Mouse (Mus musculus): ENCODE measurements around the gene Lipc. TPM values are rescaled to one million over a fixed set of nuclear protein-coding genes. Genes with fewer than 3 reads are reported as not detected.

Lipc gene
- polyA plus RNA-seq (2015; fragmentation: Nextera tagmentation; extraction: Ambion mirVana): 0.21 and 0.93 TPM in 2 replicates

DNA sequence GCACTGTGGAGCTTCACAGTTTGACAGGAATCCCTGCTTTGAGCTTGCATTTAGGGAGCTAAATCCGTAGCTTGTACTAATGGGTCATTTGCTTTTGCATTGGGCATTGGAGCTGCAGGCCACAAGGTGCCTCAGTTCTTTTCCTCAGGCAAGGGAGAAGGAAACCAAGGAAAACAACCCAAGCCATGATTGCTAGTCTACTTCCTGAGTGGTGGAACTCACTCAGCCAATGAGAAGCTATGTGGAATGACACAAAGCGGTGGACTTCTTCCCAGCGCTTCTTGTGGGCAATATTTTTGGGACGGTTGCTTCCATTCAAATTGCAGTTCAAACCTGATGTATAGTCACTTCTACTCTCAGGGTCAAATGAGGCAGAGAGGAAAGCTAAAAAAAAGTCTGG lies at the start of gene Lipc:
TSS of gene Lipc (minus strand) at position 101 of the 400 bp plus-strand sequence.
- ATAC-seq (ENCODE audit: extremely low read depth, insufficient number of reproducible peaks, low FRiP score, low TSS enrichment): no peak
- H3K4me3 ChIP-seq: no peak within 1 kb of the TSS
- H3K9ac ChIP-seq: no peak within 1 kb of the TSS
- peaks cover 17% of the 10 kb centered on the region for H3K4me1 ChIP-seq
- no peak within 1 kb of the TSS for H3K4me2 ChIP-seq
- no peak within 1 kb of the TSS for H3K27ac ChIP-seq (replicated peaks)
- H3K36me3 ChIP-seq: no peaks in the 10 kb centered on the region
- 84% methylated on average over 4 of the region's 4 CpGs for WGBS
- no peaks in the 10 kb centered on the region for H3K27me3 ChIP-seq (replicated peaks)
- H3K9me3 ChIP-seq: no peaks in the 10 kb centered on the region

- WGBS: 74% methylated on average over 4 of the region's 4 CpGs
- H3K27me3 ChIP-seq (replicated peaks): no peaks in the 10 kb centered on the region
- H3K4me2 ChIP-seq: no peak overlapping the region
- H3K4me3 ChIP-seq: no peak overlapping the region
- H3K27ac ChIP-seq (replicated peaks): no peak overlapping the region
- H3K9ac ChIP-seq: no peak overlapping the region
- no peaks in the 10 kb centered on the region for H3K36me3 ChIP-seq
- no peak for ATAC-seq (ENCODE audit: extremely low read depth, insufficient number of reproducible peaks, low FRiP score, low TSS enrichment)
- H3K9me3 ChIP-seq: 0 out of 2 replicates have a peak, but pooled peaks cover 3% of the 10 kb centered on the region
- H3K4me1 ChIP-seq: no peaks in the 10 kb centered on the region
These were observed 47.1 kb upstream of the Lipc start for GRCm38 (mm10) chr9:70999161-70999560.

DNA sequence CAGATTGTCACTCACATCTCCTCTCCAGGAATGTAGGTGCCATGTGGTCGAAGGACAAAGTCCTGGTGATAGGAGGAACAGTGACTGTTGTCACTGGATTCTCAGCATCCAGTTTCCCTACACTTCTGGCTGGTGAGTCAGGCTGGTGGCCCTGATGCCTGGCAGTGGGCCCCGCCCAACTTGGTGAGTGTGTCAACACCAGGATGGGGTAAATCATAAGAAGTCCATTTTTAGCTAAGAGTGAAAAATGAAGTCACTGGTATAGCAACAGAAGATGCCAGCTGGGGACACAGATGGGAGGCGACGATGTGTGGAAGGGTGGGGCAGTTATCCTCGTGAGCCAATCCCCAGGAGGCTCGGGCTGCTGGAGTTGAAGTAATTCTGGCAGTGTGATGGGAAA lies 46.7 kb upstream of the Lipc start:
- ATAC-seq (ENCODE audit: extremely low read depth, insufficient number of reproducible peaks, low FRiP score, low TSS enrichment): no peak
- H3K4me1 ChIP-seq: no peaks in the 10 kb centered on the region
- no peak overlapping the region for H3K4me2 ChIP-seq
- no peak overlapping the region for H3K9ac ChIP-seq
- WGBS: 60% methylated on average over 6 of the region's 6 CpGs
- no peak overlapping the region for H3K4me3 ChIP-seq
- H3K27me3 ChIP-seq (replicated peaks): no peaks in the 10 kb centered on the region
- no peaks in the 10 kb centered on the region for H3K36me3 ChIP-seq
- no peak overlapping the region for H3K27ac ChIP-seq (replicated peaks)
- 0 out of 2 replicates have a peak, but pooled peaks cover 3% of the 10 kb centered on the region for H3K9me3 ChIP-seq

DNA sequence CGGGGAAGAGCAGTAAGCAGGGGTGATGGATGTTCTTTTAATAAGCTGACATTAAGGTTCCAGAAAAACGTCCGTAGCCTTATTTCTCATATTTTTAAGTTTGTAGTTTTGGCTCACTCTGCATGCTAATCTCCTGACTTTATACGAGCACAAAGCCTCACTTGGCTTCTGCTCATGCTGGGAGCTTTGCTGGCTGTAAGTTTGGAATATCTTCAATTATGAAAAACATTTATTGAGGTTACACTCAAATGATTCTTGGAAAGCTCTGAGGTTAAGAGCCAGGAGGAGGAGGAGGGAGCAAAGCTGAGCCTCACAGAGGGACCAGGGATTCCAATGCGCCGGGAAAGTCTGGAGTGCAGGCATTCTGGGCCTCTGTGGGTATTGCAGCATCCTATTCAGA lies 41.3 kb upstream of the Lipc start:
- Histone ChIP-seq H3K27me3 (replicated peaks) (no peaks in the 10 kb centered on the region), H3K27ac (replicated peaks) (no peak overlapping the region), H3K36me3 (no peaks in the 10 kb centered on the region), H3K9me3 (0 out of 2 replicates have a peak, but pooled peaks cover 3% of the 10 kb centered on the region), H3K4me3 (no peak overlapping the region), H3K4me1 (no peaks in the 10 kb centered on the region), H3K9ac (no peak overlapping the region), H3K4me2 (no peak overlapping the region)
- WGBS: 72% methylated on average over 6 of the region's 6 CpGs
- no peak for ATAC-seq (ENCODE audit: extremely low read depth, insufficient number of reproducible peaks, low FRiP score, low TSS enrichment)

DNA sequence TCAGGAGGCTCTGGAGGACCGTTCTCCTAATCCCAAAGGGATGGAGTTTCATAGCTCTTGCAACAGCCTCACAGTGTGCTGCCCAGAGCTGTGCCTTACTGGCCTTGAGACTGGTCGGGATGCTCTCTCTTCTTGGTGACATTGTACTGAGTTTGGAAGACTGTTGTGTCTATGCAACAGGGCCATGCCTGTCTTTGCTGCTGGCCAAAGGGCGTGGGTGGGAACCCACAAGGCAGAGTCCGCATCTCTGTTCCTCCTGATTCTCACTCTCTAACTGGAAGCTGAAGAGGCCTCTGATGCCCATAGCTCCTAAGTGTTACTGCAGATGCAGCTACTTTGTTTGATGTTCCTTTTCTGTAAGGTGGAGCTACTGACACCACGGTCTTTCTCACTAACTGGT lies 39.4 kb upstream of the Lipc start:
- H3K4me2 ChIP-seq: no peak overlapping the region
- H3K4me1 ChIP-seq: no peaks in the 10 kb centered on the region
- 80% methylated on average over 5 of the region's 5 CpGs for WGBS
- ATAC-seq (ENCODE audit: extremely low read depth, insufficient number of reproducible peaks, low FRiP score, low TSS enrichment): no peak
- H3K4me3 ChIP-seq: no peak overlapping the region
- no peak overlapping the region for H3K9ac ChIP-seq
- H3K9me3 ChIP-seq: 0 out of 2 replicates have a peak, but pooled peaks cover under 1% of the 10 kb centered on the region
- H3K36me3 ChIP-seq: no peaks in the 10 kb centered on the region
- no peak overlapping the region for H3K27ac ChIP-seq (replicated peaks)
- H3K27me3 ChIP-seq (replicated peaks): no peaks in the 10 kb centered on the region; the same call in 1 of the 2 replicates

- WGBS: 50% methylated on average over 2 of the region's 2 CpGs
- H3K9ac ChIP-seq: no peak overlapping the region
- ATAC-seq (ENCODE audit: extremely low read depth, insufficient number of reproducible peaks, low FRiP score, low TSS enrichment): no peak
- no peak overlapping the region for H3K27ac ChIP-seq (replicated peaks)
- H3K27me3 ChIP-seq (replicated peaks): no peaks in the 10 kb centered on the region; the same call in 1 of the 2 replicates
- no peaks in the 10 kb centered on the region for H3K36me3 ChIP-seq
- H3K4me2 ChIP-seq: no peak overlapping the region
- H3K4me3 ChIP-seq: no peak overlapping the region
- no peaks in the 10 kb centered on the region for H3K9me3 ChIP-seq
- H3K4me1 ChIP-seq: no peaks in the 10 kb centered on the region
These were observed 35.2 kb upstream of the Lipc start for GRCm38 (mm10) chr9:70987210-70987609.

DNA sequence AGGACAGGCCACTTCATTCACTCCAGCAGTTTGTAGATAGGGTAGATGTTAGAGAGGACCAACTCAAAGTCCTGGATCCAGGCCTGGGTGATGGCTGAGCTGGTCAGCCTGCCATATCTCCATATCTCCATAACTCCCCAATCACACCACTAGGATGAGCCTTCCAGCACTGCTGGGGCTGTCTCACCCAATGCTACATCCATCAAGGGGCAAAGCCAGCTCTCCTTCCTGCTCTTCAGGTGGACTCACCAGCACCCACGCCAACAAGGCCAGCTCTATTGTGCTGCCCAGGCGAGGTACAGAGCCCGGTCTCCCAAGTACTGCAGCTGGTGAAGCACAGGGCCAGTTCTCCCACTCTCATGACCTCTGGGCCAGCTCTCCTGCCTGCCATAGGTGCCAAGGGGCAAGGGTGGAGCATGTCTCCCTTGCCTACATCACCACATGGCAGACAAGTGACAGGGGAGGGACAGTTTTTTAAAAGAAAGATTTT lies 31.0 kb upstream of the Lipc start:
- Histone ChIP-seq H3K36me3 (no peaks in the 10 kb centered on the region), H3K4me2 (no peak overlapping the region), H3K27me3 (replicated peaks) (no peaks in the 10 kb centered on the region; the same call in 1 of the 2 replicates), H3K9me3 (no peaks in the 10 kb centered on the region), H3K4me3 (no peak overlapping the region), H3K4me1 (no peaks in the 10 kb centered on the region), H3K9ac (no peak overlapping the region), H3K27ac (replicated peaks) (no peak overlapping the region)
- ATAC-seq (ENCODE audit: extremely low read depth, insufficient number of reproducible peaks, low FRiP score, low TSS enrichment): no peak
- 84% methylated on average over 3 of the region's 3 CpGs for WGBS

- no peak for ATAC-seq (ENCODE audit: extremely low read depth, insufficient number of reproducible peaks, low FRiP score, low TSS enrichment)
These were observed 29.7 kb upstream of the Lipc start for GRCm38 (mm10) chr9:70981721-70982120.

DNA sequence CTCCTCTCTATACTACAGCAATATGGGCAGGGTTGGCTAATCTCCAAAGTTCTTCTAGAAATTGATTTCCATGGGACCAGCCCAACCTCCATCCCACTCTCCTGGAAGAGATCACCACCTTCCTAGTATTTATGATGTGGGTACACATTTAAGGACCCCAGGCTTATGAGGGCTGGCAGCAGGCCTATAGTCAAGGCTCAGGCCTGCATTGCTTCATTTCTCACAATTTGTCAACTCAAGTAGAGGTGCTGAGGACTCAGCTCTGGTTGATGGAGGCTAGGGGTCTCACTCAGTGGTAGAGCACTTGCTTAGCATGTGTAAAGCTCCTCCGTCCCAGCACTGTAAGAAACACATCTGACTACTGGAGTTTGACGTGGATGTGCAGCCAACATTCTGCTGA lies 27.6 kb upstream of the Lipc start:
- no peak for ATAC-seq (ENCODE audit: extremely low read depth, insufficient number of reproducible peaks, low FRiP score, low TSS enrichment)
- Histone ChIP-seq H3K4me2 (no peak overlapping the region), H3K9me3 (no peaks in the 10 kb centered on the region), H3K9ac (no peak overlapping the region), H3K4me3 (no peak overlapping the region), H3K27me3 (replicated peaks) (no peaks in the 10 kb centered on the region), H3K4me1 (no peaks in the 10 kb centered on the region), H3K36me3 (no peaks in the 10 kb centered on the region), H3K27ac (replicated peaks) (no peak overlapping the region)
- 89% methylated on average over 2 of the region's 2 CpGs for WGBS

More at GRCm38 (mm10) chr9:70981721-70982120, 29.7 kb upstream of the Lipc start:
- WGBS: 65% methylated on average over 1 of the region's 1 CpGs
- H3K36me3 ChIP-seq: no peaks in the 10 kb centered on the region
- no peak overlapping the region for H3K4me2 ChIP-seq
- H3K4me1 ChIP-seq: no peaks in the 10 kb centered on the region
- H3K9ac ChIP-seq: no peak overlapping the region
- H3K27me3 ChIP-seq (replicated peaks): no peaks in the 10 kb centered on the region
- H3K9me3 ChIP-seq: no peaks in the 10 kb centered on the region
- H3K4me3 ChIP-seq: no peak overlapping the region
- H3K27ac ChIP-seq (replicated peaks): no peak overlapping the region

DNA sequence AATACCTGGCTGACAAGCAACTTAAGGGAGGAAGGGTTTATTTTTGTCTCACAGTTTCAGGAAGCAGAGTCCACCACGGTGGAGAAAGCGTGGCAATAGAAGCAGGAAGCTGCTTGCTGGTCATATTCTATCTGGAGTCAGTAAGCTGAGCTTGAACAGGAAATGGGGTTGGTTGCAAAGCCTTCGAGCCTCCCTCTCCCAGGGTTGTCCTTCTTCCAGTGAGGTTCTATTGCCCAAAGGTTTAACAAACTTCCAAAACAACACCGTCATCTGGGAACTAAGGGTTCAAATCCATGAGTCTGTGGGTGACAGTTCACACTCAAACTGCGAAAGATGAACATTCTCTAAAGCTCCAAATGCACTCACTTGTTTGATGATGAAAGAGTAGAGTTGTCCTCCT lies 27.1 kb upstream of the Lipc start:
- 66% methylated on average over 5 of the region's 5 CpGs for WGBS
- Histone ChIP-seq H3K27ac (replicated peaks) (no peak overlapping the region), H3K27me3 (replicated peaks) (no peaks in the 10 kb centered on the region), H3K4me3 (no peak overlapping the region), H3K4me2 (no peak overlapping the region), H3K4me1 (no peaks in the 10 kb centered on the region), H3K9ac (no peak overlapping the region), H3K9me3 (no peaks in the 10 kb centered on the region), H3K36me3 (no peaks in the 10 kb centered on the region)
- ATAC-seq (ENCODE audit: extremely low read depth, insufficient number of reproducible peaks, low FRiP score, low TSS enrichment): no peak

DNA sequence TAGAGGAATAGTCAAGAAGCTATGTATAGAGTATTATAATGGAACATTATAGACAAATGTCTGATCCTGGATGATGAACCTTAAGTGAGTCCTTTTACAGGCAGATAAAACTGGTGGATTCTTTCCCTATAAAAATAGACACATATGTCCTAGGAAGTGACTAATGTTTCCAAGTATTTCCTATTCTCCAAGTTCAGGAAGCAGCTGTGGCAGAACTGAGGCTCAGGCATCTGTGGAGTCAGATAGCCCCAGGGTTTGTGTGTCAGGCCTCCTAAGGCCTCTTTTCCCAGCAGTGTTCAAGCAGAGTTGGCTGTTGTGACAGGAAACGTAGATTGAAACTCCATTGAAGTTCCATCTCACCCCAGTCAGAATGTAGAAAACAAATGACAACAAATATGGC lies 25.4 kb upstream of the Lipc start:
- no peak for ATAC-seq (ENCODE audit: extremely low read depth, insufficient number of reproducible peaks, low FRiP score, low TSS enrichment)
- Histone ChIP-seq H3K27me3 (replicated peaks) (no peaks in the 10 kb centered on the region), H3K4me3 (no peak overlapping the region), H3K4me1 (no peaks in the 10 kb centered on the region), H3K36me3 (no peaks in the 10 kb centered on the region), H3K9ac (no peak overlapping the region), H3K4me2 (no peak overlapping the region), H3K27ac (replicated peaks) (peak overlapping the region; percentile 73), H3K9me3 (no peaks in the 10 kb centered on the region)
- 54% methylated on average over 1 of the region's 1 CpGs for WGBS

- 81% methylated on average over 2 of the region's 2 CpGs for WGBS
These were observed 23.9 kb upstream of the Lipc start for GRCm38 (mm10) chr9:70975921-70976320.

More at GRCm38 (mm10) chr9:70975921-70976320, 23.9 kb upstream of the Lipc start:
- no peaks in the 10 kb centered on the region for H3K27me3 ChIP-seq (replicated peaks)
- H3K9ac ChIP-seq: no peak overlapping the region
- no peak overlapping the region for H3K27ac ChIP-seq (replicated peaks)
- H3K4me1 ChIP-seq: no peaks in the 10 kb centered on the region
- no peak overlapping the region for H3K4me3 ChIP-seq
- H3K36me3 ChIP-seq: no peaks in the 10 kb centered on the region
- H3K4me2 ChIP-seq: no peak overlapping the region
- ATAC-seq (ENCODE audit: extremely low read depth, insufficient number of reproducible peaks, low FRiP score, low TSS enrichment): no peak
- no peaks in the 10 kb centered on the region for H3K9me3 ChIP-seq

All from heart, embryonic 13.5 days (tissue).